Mouse (Mus musculus): ENCODE results near the gene Cdh18.

- TF ChIP-seq GATA1 (IDR thresholded peaks at IDR 0.05; ENCODE audit: borderline replicate concordance, low read length) (no peak), FLI1 (IDR thresholded peaks at IDR 0.05; ENCODE audit: low read length) (no peak)
These were observed 35.8 kb downstream of the Cdh18 start for GRCm38 (mm10) chr15:22584667-22585066.

All from megakaryocyte, embryonic 14.5 days (primary cell).